Mouse (Mus musculus): ENCODE measurements around the gene Galnt18.

- TF ChIP-seq CTCF (IDR thresholded peaks at IDR 0.05; ENCODE audit: low read depth): no peak
- TF ChIP-seq EP300 (optimal IDR thresholded peaks at IDR 0.05): peak; percentile 44
Measured at GRCm38 (mm10) chr7:111806083-111806482, 26.3 kb upstream of the Galnt18 start.
